Mouse (Mus musculus): ENCODE results near the gene Abhd17c. TPM values are rescaled to one million over a fixed set of nuclear protein-coding genes. Genes with fewer than 3 reads are reported as not detected.
A peak's percentile ranks its signal among the peaks of the same experiment; 100 is the strongest.

Abhd17c gene
- polyA plus RNA-seq, 1 experiment from 2014 or later, result 49.3 TPM

- Histone ChIP-seq H3K27ac (ENCODE audit: low read depth, low read length) (no peak overlapping the region), H3K9me3 (ENCODE audit: control insufficient read depth, low read length) (no peaks in the 10 kb centered on the region), H3K4me1 (ENCODE audit: control insufficient read depth, insufficient read depth, low read length) (no peaks in the 10 kb centered on the region), H3K4me3 (ENCODE audit: low read length) (no peak overlapping the region), H3K4me2 (replicated peaks; ENCODE audit: low read depth, low read length) (no peak overlapping the region), H3K36me3 (ENCODE audit: control insufficient read depth, insufficient read depth, low read length) (no peaks in the 10 kb centered on the region), H3K27me3 (ENCODE audit: control insufficient read depth, insufficient read depth, low read length) (no peaks in the 10 kb centered on the region), H3K9ac (ENCODE audit: low read depth, low read length) (no peak overlapping the region)
- 75% methylated on average over 3 of the region's 3 CpGs for WGBS
- no peak for ATAC-seq (ENCODE audit: low FRiP score, low TSS enrichment)
These were observed 51.0 kb downstream of the Abhd17c start for GRCm38 (mm10) chr7:84100672-84101071.

DNA sequence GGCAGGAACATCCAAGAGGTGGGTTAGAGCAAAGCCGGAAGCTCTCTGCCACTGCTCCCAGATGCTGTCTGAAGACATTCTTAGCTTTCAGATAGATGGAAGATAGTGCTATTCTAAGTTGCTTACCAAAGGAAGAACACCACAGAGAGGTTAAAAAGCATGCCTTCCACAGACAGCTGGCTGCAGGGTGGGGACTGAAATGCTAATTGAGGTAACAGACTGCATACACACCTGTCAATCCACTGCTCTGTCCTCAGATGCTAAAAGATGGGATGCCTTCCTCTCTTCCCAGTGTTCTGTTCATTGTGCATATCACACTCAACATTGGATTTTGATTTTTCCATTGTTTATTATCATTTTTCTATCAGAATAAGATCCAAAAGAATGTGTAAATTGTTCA lies 53.6 kb downstream of the Abhd17c start:
- Histone ChIP-seq H3K9me3 (ENCODE audit: control insufficient read depth, low read length) (no peaks in the 10 kb centered on the region), H3K27ac (ENCODE audit: low read depth, low read length) (no peak overlapping the region), H3K36me3 (ENCODE audit: control insufficient read depth, insufficient read depth, low read length) (no peaks in the 10 kb centered on the region), H3K4me1 (ENCODE audit: control insufficient read depth, insufficient read depth, low read length) (no peaks in the 10 kb centered on the region), H3K27me3 (ENCODE audit: control insufficient read depth, insufficient read depth, low read length) (no peaks in the 10 kb centered on the region), H3K4me3 (ENCODE audit: low read length) (no peak overlapping the region), H3K4me2 (replicated peaks; ENCODE audit: low read depth, low read length) (no peak overlapping the region), H3K9ac (ENCODE audit: low read depth, low read length) (no peak overlapping the region)
- no peak for ATAC-seq (ENCODE audit: low FRiP score, low TSS enrichment)
- WGBS, result 94% methylated on average over 1 of the region's 1 CpGs

DNA sequence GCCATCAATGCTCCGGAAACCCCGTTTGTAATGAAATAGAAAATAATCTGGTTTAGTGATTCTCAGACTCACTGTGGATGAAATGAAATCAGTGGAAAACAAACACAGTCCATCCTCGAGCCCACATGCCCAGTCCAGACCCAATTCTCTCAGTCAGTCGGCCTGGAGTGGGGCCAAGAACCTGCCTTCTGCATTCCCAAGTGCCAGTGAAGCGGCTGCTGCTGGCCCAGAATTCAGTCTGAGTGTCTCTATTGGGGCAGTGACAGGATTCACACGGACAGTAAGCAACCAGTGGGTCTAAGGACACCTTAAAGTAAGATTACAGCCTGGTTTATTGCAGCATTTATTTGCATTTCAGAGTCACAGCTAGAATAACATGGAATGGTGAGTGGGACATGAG lies 55.2 kb downstream of the Abhd17c start:
- H3K4me1 ChIP-seq (ENCODE audit: control insufficient read depth, insufficient read depth, low read length), result no peaks in the 10 kb centered on the region
- H3K27ac ChIP-seq (ENCODE audit: low read depth, low read length), result no peak overlapping the region
- H3K4me3 ChIP-seq (ENCODE audit: low read length), result no peak overlapping the region
- ATAC-seq (ENCODE audit: low FRiP score, low TSS enrichment), result no peak
- H3K36me3 ChIP-seq (ENCODE audit: control insufficient read depth, insufficient read depth, low read length), result no peaks in the 10 kb centered on the region
- no peak overlapping the region for H3K9ac ChIP-seq (ENCODE audit: low read depth, low read length)
- 75% methylated on average over 6 of the region's 6 CpGs for WGBS
- H3K27me3 ChIP-seq (ENCODE audit: control insufficient read depth, insufficient read depth, low read length), result no peaks in the 10 kb centered on the region
- no peak overlapping the region for H3K4me2 ChIP-seq (replicated peaks; ENCODE audit: low read depth, low read length)
- H3K9me3 ChIP-seq (ENCODE audit: control insufficient read depth, low read length), result no peaks in the 10 kb centered on the region

- WGBS, result 78% methylated on average over 4 of the region's 4 CpGs
These were observed 60.9 kb downstream of the Abhd17c start for GRCm38 (mm10) chr7:84090793-84091192.

GRCm38 (mm10) chr7:84089777-84090176 lies 61.9 kb downstream of the Abhd17c start:
- H3K4me1 ChIP-seq (ENCODE audit: control insufficient read depth, insufficient read depth, low read length), result peaks cover 5% of the 10 kb centered on the region; the same call in 1 of the 2 replicates
- H3K4me2 ChIP-seq (replicated peaks; ENCODE audit: low read depth, low read length), result no peak overlapping the region
- H3K27me3 ChIP-seq (ENCODE audit: control insufficient read depth, insufficient read depth, low read length), result peaks cover 18% of the 10 kb centered on the region
- no peaks in the 10 kb centered on the region for H3K36me3 ChIP-seq (ENCODE audit: control insufficient read depth, insufficient read depth, low read length)
- no peak overlapping the region for H3K9ac ChIP-seq (ENCODE audit: low read depth, low read length)
- ATAC-seq (ENCODE audit: low FRiP score, low TSS enrichment), result no peak
- no peak overlapping the region for H3K4me3 ChIP-seq (ENCODE audit: low read length)
- no peaks in the 10 kb centered on the region for H3K9me3 ChIP-seq (ENCODE audit: control insufficient read depth, low read length)
- no peak overlapping the region for H3K27ac ChIP-seq (ENCODE audit: low read depth, low read length)
- WGBS, result 22% methylated on average over 1 of the region's 1 CpGs

More at GRCm38 (mm10) chr7:84090793-84091192, 60.9 kb downstream of the Abhd17c start:
- H3K4me1 ChIP-seq (ENCODE audit: control insufficient read depth, insufficient read depth, low read length), result peaks cover 4% of the 10 kb centered on the region; the same call in 1 of the 2 replicates
- no peak overlapping the region for H3K27ac ChIP-seq (ENCODE audit: low read depth, low read length)
- no peak overlapping the region for H3K9ac ChIP-seq (ENCODE audit: low read depth, low read length)
- no peaks in the 10 kb centered on the region for H3K9me3 ChIP-seq (ENCODE audit: control insufficient read depth, low read length)
- H3K36me3 ChIP-seq (ENCODE audit: control insufficient read depth, insufficient read depth, low read length), result no peaks in the 10 kb centered on the region
- H3K27me3 ChIP-seq (ENCODE audit: control insufficient read depth, insufficient read depth, low read length), result peaks cover 8% of the 10 kb centered on the region
- H3K4me3 ChIP-seq (ENCODE audit: low read length), result no peak overlapping the region
- no peak overlapping the region for H3K4me2 ChIP-seq (replicated peaks; ENCODE audit: low read depth, low read length)
- no peak for ATAC-seq (ENCODE audit: low FRiP score, low TSS enrichment)

- no peak for ATAC-seq (ENCODE audit: low FRiP score, low TSS enrichment)
- Histone ChIP-seq H3K4me1 (ENCODE audit: control insufficient read depth, insufficient read depth, low read length) (peaks cover 5% of the 10 kb centered on the region; the same call in 1 of the 2 replicates), H3K9me3 (ENCODE audit: control insufficient read depth, low read length) (no peaks in the 10 kb centered on the region)
These were observed 62.7 kb downstream of the Abhd17c start for GRCm38 (mm10) chr7:84088971-84089370.

GRCm38 (mm10) chr7:84088191-84088590 lies 63.5 kb downstream of the Abhd17c start:
- Histone ChIP-seq H3K4me2 (replicated peaks; ENCODE audit: low read depth, low read length) (no peak overlapping the region), H3K4me1 (ENCODE audit: control insufficient read depth, insufficient read depth, low read length) (peaks cover 5% of the 10 kb centered on the region; the same call in 1 of the 2 replicates), H3K36me3 (ENCODE audit: control insufficient read depth, insufficient read depth, low read length) (no peaks in the 10 kb centered on the region), H3K27me3 (ENCODE audit: control insufficient read depth, insufficient read depth, low read length) (peaks cover 20% of the 10 kb centered on the region), H3K9ac (ENCODE audit: low read depth, low read length) (no peak overlapping the region), H3K4me3 (ENCODE audit: low read length) (no peak overlapping the region), H3K9me3 (ENCODE audit: control insufficient read depth, low read length) (no peaks in the 10 kb centered on the region), H3K27ac (ENCODE audit: low read depth, low read length) (no peak overlapping the region)
- WGBS, result 80% methylated on average over 3 of the region's 3 CpGs
- no peak for ATAC-seq (ENCODE audit: low FRiP score, low TSS enrichment)

More at GRCm38 (mm10) chr7:84088971-84089370, 62.7 kb downstream of the Abhd17c start:
- Histone ChIP-seq H3K27ac (ENCODE audit: low read depth, low read length) (no peak overlapping the region), H3K4me3 (ENCODE audit: low read length) (no peak overlapping the region), H3K9ac (ENCODE audit: low read depth, low read length) (no peak overlapping the region), H3K27me3 (ENCODE audit: control insufficient read depth, insufficient read depth, low read length) (peaks cover 20% of the 10 kb centered on the region), H3K36me3 (ENCODE audit: control insufficient read depth, insufficient read depth, low read length) (no peaks in the 10 kb centered on the region), H3K4me2 (replicated peaks; ENCODE audit: low read depth, low read length) (no peak overlapping the region)
- WGBS, result 17% methylated on average over 4 of the region's 4 CpGs

DNA sequence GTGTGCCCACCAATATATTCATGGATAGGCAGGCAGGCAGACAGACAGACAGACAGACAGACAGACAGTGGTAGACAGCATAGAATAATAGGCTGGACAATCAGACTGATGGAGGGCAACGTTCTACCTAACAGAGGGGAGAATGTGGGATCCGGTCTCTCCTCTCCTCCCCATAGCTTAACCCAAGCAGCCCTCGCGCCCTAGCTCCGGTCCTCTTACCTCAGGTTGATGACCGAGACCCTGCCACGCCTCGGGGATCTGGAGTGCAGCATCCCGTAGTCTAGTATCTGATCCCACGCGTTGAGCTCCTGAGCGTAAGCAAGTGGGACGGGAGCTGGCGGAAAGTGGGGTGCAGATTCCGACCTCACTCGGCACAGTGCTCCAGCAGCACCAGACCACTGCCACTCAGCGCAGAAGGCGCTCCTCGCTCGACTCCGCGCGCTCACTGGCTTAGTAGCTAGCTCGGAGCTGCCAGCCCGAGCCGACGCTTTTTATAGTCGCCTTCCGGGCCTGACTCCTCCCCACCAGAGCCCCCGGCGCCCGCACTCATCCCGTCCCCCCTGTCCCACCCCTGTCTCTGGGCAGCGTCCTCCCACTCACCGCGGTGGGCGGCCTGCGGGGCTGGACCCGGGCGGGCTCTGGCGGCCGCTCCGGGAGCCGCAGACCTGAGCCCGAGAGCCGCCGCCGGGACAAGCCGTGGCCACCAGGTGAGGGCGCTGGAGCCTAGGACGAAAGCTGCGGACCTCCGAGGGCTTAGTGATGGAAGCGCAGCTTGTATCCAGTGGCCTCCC lies 65.5 kb downstream of the Abhd17c start, which contains the start of gene Cemip:
Cemip (minus strand) TSS at position 464 of the 791 bp plus-strand sequence.
- H3K27me3 ChIP-seq (ENCODE audit: control insufficient read depth, insufficient read depth, low read length), result peaks cover 20% of the 10 kb centered on the region
- peaks cover 5% of the 10 kb centered on the region; the same call in 1 of the 2 replicates for H3K4me1 ChIP-seq (ENCODE audit: control insufficient read depth, insufficient read depth, low read length)
- H3K9me3 ChIP-seq (ENCODE audit: control insufficient read depth, low read length), result no peaks in the 10 kb centered on the region
- peak within 1 kb of the TSS; percentile 36 for H3K4me3 ChIP-seq (ENCODE audit: low read length)
- peak within 1 kb of the TSS; percentile 69 for H3K4me2 ChIP-seq (replicated peaks; ENCODE audit: low read depth, low read length)
- WGBS, result under 1% methylated on average over 54 of the region's 54 CpGs
- H3K9ac ChIP-seq (ENCODE audit: low read depth, low read length), result no peak within 1 kb of the TSS; the same call in 1 of the 2 replicates
- ATAC-seq (ENCODE audit: low FRiP score, low TSS enrichment), result peak; percentile 87
- no peak within 1 kb of the TSS for H3K27ac ChIP-seq (ENCODE audit: low read depth, low read length)
- no peaks in the 10 kb centered on the region for H3K36me3 ChIP-seq (ENCODE audit: control insufficient read depth, insufficient read depth, low read length)
